Mouse (Mus musculus) layer of hippocampus, adult 6 months (tissue): ENCODE data around the gene Msmo1. TPM values are rescaled to one million over a fixed set of nuclear protein-coding genes. Genes with fewer than 3 reads are reported as not detected.

Experiments
- long read RNA-seq, 2 experiments: library from polyadenylated mRNA; unstranded; transcript quantifications; one replicate each; pipeline ENCODE4 v2.0.0; 2019 to 2020
- polyA plus RNA-seq: library from polyadenylated mRNA; unstranded; fragments of <200 nt; fragmentation: Nextera tagmentation; gene quantifications from 2 replicates; pipeline ENCODE4 v1.2.3, GENCODE M21; 2021

Gene Msmo1
- 173 and 193 TPM in 2 replicates for polyA plus RNA-seq
- long read RNA-seq, experiment 1, transcript Msmo1-201 (6 exons, 2,044 nt) = major isoform, 304 of 338 reads
- long read RNA-seq, experiment 1, partial matches to known transcripts = 16 of 338 reads
- long read RNA-seq, experiment 1, other reads (novel, unspliced or antisense) = 17 of 338 reads
- long read RNA-seq, experiment 2, transcript Msmo1-201 (6 exons, 2,044 nt) = major isoform, 1,141 of 1,207 reads
- long read RNA-seq, experiment 2, partial matches to known transcripts = 24 of 1,207 reads
- long read RNA-seq, experiment 2, other reads (novel, unspliced or antisense) = 39 of 1,207 reads

DNA sequence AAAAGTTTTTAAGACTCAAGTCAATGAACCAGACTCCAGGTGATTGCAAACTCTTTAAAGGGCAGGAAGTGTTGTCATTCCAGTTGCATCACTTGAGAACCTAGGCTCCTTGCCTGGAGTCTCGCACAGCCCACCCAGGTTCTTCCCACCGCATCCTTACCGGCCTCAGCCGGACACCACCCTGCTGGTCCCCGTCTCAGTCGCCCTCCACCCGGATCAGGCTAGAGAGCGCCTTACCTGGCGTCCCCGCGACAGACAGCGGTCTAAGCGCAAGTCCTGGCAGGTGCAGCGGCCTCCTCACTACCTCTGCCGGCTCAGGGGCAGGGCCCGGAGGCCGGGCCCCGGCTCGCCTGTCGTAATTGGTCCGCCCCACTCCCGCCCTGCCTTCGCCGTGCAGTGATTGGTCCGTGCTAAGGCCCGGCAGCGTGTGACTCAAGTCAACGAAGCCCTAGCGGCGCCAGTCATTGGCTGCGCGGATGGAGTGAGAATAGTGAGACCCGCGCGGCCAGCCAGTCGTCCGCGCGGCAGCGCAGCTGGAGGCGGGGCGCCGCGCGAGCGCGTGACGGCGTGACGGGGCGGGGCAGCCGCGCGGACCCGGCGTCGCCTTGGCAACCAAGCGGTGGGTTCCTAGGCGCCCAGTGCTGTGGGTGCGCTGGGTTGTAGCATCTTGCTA lies at the start of gene Msmo1:
Gene Msmo1, minus strand, starts transcription at position 522 of the 673 bp plus-strand sequence.

DNA sequence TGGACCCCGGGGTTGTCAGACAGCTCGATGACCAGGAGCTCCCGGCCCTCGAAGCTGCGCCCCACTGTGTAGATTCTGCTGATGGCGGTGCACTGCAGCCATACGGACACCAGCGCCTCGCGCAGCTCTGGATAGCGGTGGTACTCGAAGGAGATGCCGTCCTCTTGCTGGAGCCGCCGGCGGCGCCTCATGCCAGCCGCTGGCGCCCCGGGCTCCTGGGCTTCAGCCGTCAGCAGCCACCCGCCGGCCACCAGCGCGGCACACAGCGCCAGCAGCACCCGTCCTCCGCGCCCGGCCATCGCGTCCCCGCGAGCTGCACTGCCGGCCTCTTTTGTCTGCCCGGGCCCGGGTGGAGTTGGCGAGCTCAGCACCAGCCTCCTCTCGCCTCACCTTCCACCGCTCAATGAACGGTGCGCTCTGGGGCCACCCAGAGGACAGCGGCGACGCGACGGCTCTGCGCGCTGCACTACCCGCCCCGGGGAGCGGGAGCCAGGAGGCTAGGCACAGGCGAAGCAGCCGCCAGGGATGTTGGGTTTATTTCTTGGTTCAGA lies 40.9 kb downstream of the Msmo1 start, which contains the start of gene Cpe:
Gene Cpe, minus strand, starts transcription at position 404 of the 551 bp plus-strand sequence.

Other genes with a start within 250 kb of the Msmo1 start
- gene Cpe, start 40.7 kb downstream of the Msmo1 start, polyA plus RNA-seq = 3,064 and 3,224 TPM in 2 replicates
- gene Klhl2, start 116.2 kb upstream of the Msmo1 start, polyA plus RNA-seq = 39.9 and 42.9 TPM in 2 replicates
- gene Tmem192, start 213.4 kb upstream of the Msmo1 start, polyA plus RNA-seq = 48.3 and 48.7 TPM in 2 replicates